Mouse (Mus musculus) spleen, embryonic (tissue): Measurements from ENCODE around the gene Hdac6.
"Not testable (repeated sequence)": the region's sequence is repeated elsewhere in the genome, so short reads cannot be mapped to it uniquely, and the experiment has no call there.

Experiments
- CTCF ChIA-PET: fragments of 350-600 bp; sonication (Branson Sonifier 250); formaldehyde crosslinking; loops from one replicate; lab custom pipeline; 2022; lab: Charles Lee

Gene Hdac6

GRCm38 (mm10) chrX:7922032-7922431 lies 25.7 kb downstream of the Hdac6 start:
- CTCF ChIA-PET = no interaction called here

- CTCF ChIA-PET = no interaction called here
Measured at GRCm38 (mm10) chrX:7919601-7920383, 27.9 kb downstream of the Hdac6 start, which contains the start of gene Pcsk1n. Pcsk1n (plus strand) TSS chrX:7919822.

- CTCF ChIA-PET = not testable (repeated sequence)
Measured at GRCm38 (mm10) chrX:7917960-7918359, 29.7 kb downstream of the Hdac6 start.

- CTCF ChIA-PET = not testable (repeated sequence)
Measured at GRCm38 (mm10) chrX:7915669-7916068, 32.0 kb downstream of the Hdac6 start.

- CTCF ChIA-PET = no interaction called here
Measured at GRCm38 (mm10) chrX:7910473-7910872, 37.2 kb downstream of the Hdac6 start.

- CTCF ChIA-PET = not testable (repeated sequence)
Measured at GRCm38 (mm10) chrX:7909242-7909641, 38.4 kb downstream of the Hdac6 start, which contains the start of gene Gm10490. Gm10490 (plus strand) TSS chrX:7909542.

- CTCF ChIA-PET = no interaction called here
Measured at GRCm38 (mm10) chrX:7907735-7908134, 40.0 kb downstream of the Hdac6 start, which contains the start of gene Gm10491. Gm10491 (minus strand) TSS chrX:7907835.

- CTCF ChIA-PET = no interaction called here
Measured at GRCm38 (mm10) chrX:7904441-7904840, 43.2 kb downstream of the Hdac6 start.

GRCm38 (mm10) chrX:7898880-7899874 lies 48.5 kb downstream of the Hdac6 start, which contains the start of the genes Pqbp1 and Timm17b:
Pqbp1 (minus strand) TSS chrX:7899269.
Timm17b (plus strand) TSS chrX:7899357.
- CTCF ChIA-PET = no interaction called here

- CTCF ChIA-PET = interaction anchor here (1.1 kb wide), 1 partner anchor 10 kb away, joined by 3 read pairs; no protein-coding TSS in a partner anchor
Measured at GRCm38 (mm10) chrX:7898211-7898610, 49.5 kb downstream of the Hdac6 start.

- CTCF ChIA-PET = no interaction called here
Measured at GRCm38 (mm10) chrX:7883841-7884567, 63.7 kb downstream of the Hdac6 start, which contains the start of gene Slc35a2. Slc35a2 (plus strand) TSS chrX:7884028.
